Mouse (Mus musculus) intestine, embryonic 16.5 days (tissue): ENCODE results near the gene Col26a1. TPM values are rescaled to one million over a fixed set of nuclear protein-coding genes. Genes with fewer than 3 reads are reported as not detected.
A peak's percentile ranks its signal among the peaks of the same experiment; 100 is the strongest.

Source experiments
- ATAC-seq: fragments of 200-750 bp; cut with Nextera tagmentation; 2 replicates; pipeline ENCODE4 v1.8.0; 2017; ENCODE audit warnings: moderate TSS enrichment, moderate library complexity
- H3K27ac ChIP-seq: fragments of 300-500 bp; sonication (generic); 2 replicates; pipeline ENCODE4 v1.5.1; 2014; ENCODE audit warnings: mild to moderate bottlenecking, low read length
- H3K27me3 ChIP-seq: fragments of 300-500 bp; sonication (generic); replicated peaks from 2 replicates; pipeline ENCODE4 v1.6.1; 2014; ENCODE audit warnings: low read length, control low read depth, mixed read lengths; ENCODE audit not compliant: control insufficient read depth, insufficient read depth
- H3K36me3 ChIP-seq: fragments of 300-500 bp; sonication (generic); 2 replicates; pipeline ENCODE4 v1.6.1; 2014; ENCODE audit warnings: low read length, control low read depth; ENCODE audit not compliant: control insufficient read depth, insufficient read depth
- H3K4me1 ChIP-seq: fragments of 300-500 bp; sonication (generic); 2 replicates; pipeline ENCODE4 v1.6.1; 2014; ENCODE audit warnings: low read length, control low read depth, mixed read lengths; ENCODE audit not compliant: control insufficient read depth, insufficient read depth
- H3K4me2 ChIP-seq: fragments of 300-500 bp; sonication (generic); 2 replicates; pipeline ENCODE4 v1.6.1; 2014; ENCODE audit warnings: low read depth, low read length, control low read depth
- H3K4me3 ChIP-seq: fragments of 300-500 bp; sonication (generic); 2 replicates; pipeline ENCODE4 v1.5.1; 2014; ENCODE audit warnings: mild to moderate bottlenecking, low read length
- H3K9ac ChIP-seq: fragments of 300-500 bp; sonication (generic); 2 replicates; pipeline ENCODE4 v1.6.1; 2014; ENCODE audit warnings: low read depth, low read length
- H3K9me3 ChIP-seq: fragments of 300-500 bp; sonication (generic); 2 replicates; pipeline ENCODE4 v1.6.1; 2016; ENCODE audit warnings: low read length, control low read depth; ENCODE audit not compliant: control insufficient read depth
- WGBS: fragments of 180-500 bp; shearing (Covaris S2); extraction: QIAGEN DNeasy Blood & Tissue Kit; methylation state at CpG from one replicate; pipeline ENCODE4 v1.1.7; 2014; 5-methylcytosine and 5-hydroxymethylcytosine counted together
- polyA plus RNA-seq: library from polyadenylated mRNA; unstranded; fragments of >200 nt; fragmentation: Nextera tagmentation; extraction: Ambion mirVana; gene quantifications from 2 replicates; pipeline ENCODE4 v1.2.1, GENCODE M21; 2015

Col26a1 gene
- polyA plus RNA-seq, 1 experiment from 2014 or later = 6.8 TPM

GRCm38 (mm10) chr5:136882055-136882787 lies 788 bp downstream of the Col26a1 start:
- Histone ChIP-seq H3K4me2 (peak overlapping the region; percentile 79), H3K27me3 (peaks cover 18% of the 10 kb centered on the region), H3K9me3 (no peaks in the 10 kb centered on the region), H3K36me3 (no peaks in the 10 kb centered on the region), H3K4me3 (peak overlapping the region; percentile 53), H3K9ac (peak overlapping the region; percentile 67), H3K4me1 (peaks cover 12% of the 10 kb centered on the region), H3K27ac (peak overlapping the region; percentile 16; the same call in 1 of the 2 replicates)
- WGBS = 2% methylated on average over 47 of the region's 47 CpGs
- no peak for ATAC-seq

- H3K36me3 ChIP-seq = no peaks in the 10 kb centered on the region
- H3K9me3 ChIP-seq = no peaks in the 10 kb centered on the region
- ATAC-seq = peak; percentile 70; the same call in 1 of the 2 replicates
- H3K27ac ChIP-seq = no peak overlapping the region
- H3K27me3 ChIP-seq = peaks cover 18% of the 10 kb centered on the region
- 6% methylated on average over 39 of the region's 39 CpGs for WGBS
- H3K4me3 ChIP-seq = peak overlapping the region; percentile 53
- peak overlapping the region; percentile 79 for H3K4me2 ChIP-seq
- peaks cover 7% of the 10 kb centered on the region for H3K4me1 ChIP-seq
- H3K9ac ChIP-seq = peak overlapping the region; percentile 67
Measured at GRCm38 (mm10) chr5:136881380-136882009, 1.5 kb downstream of the Col26a1 start.

GRCm38 (mm10) chr5:136880101-136880500 lies 2.9 kb downstream of the Col26a1 start:
- Histone ChIP-seq H3K4me2 (no peak overlapping the region), H3K36me3 (no peaks in the 10 kb centered on the region), H3K9ac (no peak overlapping the region), H3K4me3 (no peak overlapping the region), H3K27ac (no peak overlapping the region), H3K9me3 (no peaks in the 10 kb centered on the region), H3K4me1 (peaks cover 7% of the 10 kb centered on the region), H3K27me3 (peaks cover 18% of the 10 kb centered on the region)
- no peak for ATAC-seq
- WGBS = 79% methylated on average over 8 of the region's 8 CpGs

GRCm38 (mm10) chr5:136874271-136874670 lies 8.7 kb downstream of the Col26a1 start:
- Histone ChIP-seq H3K27me3 (no peaks in the 10 kb centered on the region), H3K4me3 (no peak overlapping the region), H3K4me2 (no peak overlapping the region), H3K4me1 (no peaks in the 10 kb centered on the region), H3K9ac (no peak overlapping the region), H3K27ac (no peak overlapping the region), H3K36me3 (no peaks in the 10 kb centered on the region), H3K9me3 (no peaks in the 10 kb centered on the region)
- 63% methylated on average over 10 of the region's 10 CpGs for WGBS
- no peak for ATAC-seq

GRCm38 (mm10) chr5:136872417-136872816 lies 10.6 kb downstream of the Col26a1 start:
- Histone ChIP-seq H3K27ac (no peak overlapping the region), H3K36me3 (no peaks in the 10 kb centered on the region), H3K27me3 (no peaks in the 10 kb centered on the region), H3K9ac (no peak overlapping the region), H3K4me2 (no peak overlapping the region), H3K9me3 (no peaks in the 10 kb centered on the region), H3K4me3 (no peak overlapping the region), H3K4me1 (no peaks in the 10 kb centered on the region)
- 75% methylated on average over 8 of the region's 8 CpGs for WGBS
- no peak for ATAC-seq

GRCm38 (mm10) chr5:136869451-136870114 lies 13.4 kb downstream of the Col26a1 start:
- whole genome bisulfite sequencing = 58% methylated on average over 10 of the region's 10 CpGs
- Histone ChIP-seq H3K4me1 (no peaks in the 10 kb centered on the region), H3K36me3 (no peaks in the 10 kb centered on the region), H3K27me3 (no peaks in the 10 kb centered on the region), H3K9ac (no peak overlapping the region), H3K4me3 (no peak overlapping the region), H3K4me2 (no peak overlapping the region), H3K9me3 (no peaks in the 10 kb centered on the region), H3K27ac (no peak overlapping the region)
- ATAC-seq = no peak

- no peaks in the 10 kb centered on the region for H3K36me3 ChIP-seq
- H3K4me1 ChIP-seq = peaks cover 8% of the 10 kb centered on the region
Measured at GRCm38 (mm10) chr5:136867706-136868105, 15.3 kb downstream of the Col26a1 start.

GRCm38 (mm10) chr5:136863961-136864674 lies 18.9 kb downstream of the Col26a1 start:
- ATAC-seq = peak; percentile 83
- Histone ChIP-seq H3K4me2 (0 out of 2 replicates have a peak overlapping the region, but pooled peaks have one; percentile 18), H3K36me3 (no peaks in the 10 kb centered on the region), H3K9ac (0 out of 2 replicates have a peak overlapping the region, but pooled peaks have one; percentile 26), H3K9me3 (no peaks in the 10 kb centered on the region), H3K27me3 (no peaks in the 10 kb centered on the region), H3K27ac (peak overlapping the region; percentile 88), H3K4me3 (no peak overlapping the region), H3K4me1 (peaks cover 10% of the 10 kb centered on the region)
- WGBS = 21% methylated on average over 14 of the region's 14 CpGs

More at GRCm38 (mm10) chr5:136867706-136868105, 15.3 kb downstream of the Col26a1 start:
- WGBS = 70% methylated on average over 5 of the region's 5 CpGs
- ATAC-seq = no peak
- H3K4me3 ChIP-seq = no peak overlapping the region
- H3K4me2 ChIP-seq = no peak overlapping the region
- no peak overlapping the region for H3K9ac ChIP-seq
- H3K9me3 ChIP-seq = no peaks in the 10 kb centered on the region
- no peak overlapping the region for H3K27ac ChIP-seq
- H3K27me3 ChIP-seq = no peaks in the 10 kb centered on the region

- H3K36me3 ChIP-seq = no peaks in the 10 kb centered on the region
- H3K4me2 ChIP-seq = no peak overlapping the region
- no peaks in the 10 kb centered on the region for H3K27me3 ChIP-seq
- no peak overlapping the region for H3K9ac ChIP-seq
- H3K27ac ChIP-seq = peak overlapping the region; percentile 88
- no peak overlapping the region for H3K4me3 ChIP-seq
- no peak for ATAC-seq
- 55% methylated on average over 9 of the region's 9 CpGs for WGBS
- H3K9me3 ChIP-seq = no peaks in the 10 kb centered on the region
- H3K4me1 ChIP-seq = peaks cover 10% of the 10 kb centered on the region
Measured at GRCm38 (mm10) chr5:136863276-136863675, 19.7 kb downstream of the Col26a1 start.
